9 mouse cellular contexts compared by ENCODE assay signal in the genomic region with DNA sequence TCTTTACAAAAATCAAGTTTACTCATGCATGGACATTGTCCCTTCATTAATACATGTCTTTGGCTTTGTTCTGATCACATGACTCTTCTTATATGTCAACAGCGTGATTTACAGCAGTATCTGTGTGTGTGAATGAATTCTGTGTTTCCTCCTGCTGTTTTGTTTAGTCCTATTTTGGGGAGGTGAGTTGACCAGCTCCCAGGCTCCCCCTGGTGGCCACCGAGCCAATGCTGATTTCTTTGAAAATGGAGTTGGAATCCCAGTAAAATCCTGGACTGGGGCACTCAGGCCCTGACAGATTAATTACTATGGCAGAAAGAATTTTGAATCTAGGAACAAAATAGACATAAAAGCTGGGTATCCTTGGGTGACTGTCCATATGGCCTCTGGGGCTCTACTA. TPM values are rescaled to one million over a fixed set of nuclear protein-coding genes. Genes with fewer than 3 reads are reported as not detected.
DNase-seq lines count a peak whose midpoint lies in the region; TF ChIP-seq lines count a peak whose summit lies in the region.
"Had no signal": no experiment of that assay in that cellular context is flagged by ENCODE, and none has a peak within 500 bp of the region (broad histone marks: within the 10 kb centered on the region; RNA-seq: fewer than 3 reads in every experiment).

No protein-coding gene starts in this region.

- WGBS in limb, embryonic 10.5 days = 0% methylated on average over 2 of the region's 2 CpGs
- 7% methylated on average over 2 of the region's 2 CpGs for WGBS in olfactory bulb, adult 2 months

- no peak overlapping the region for H3K27ac ChIP-seq in limb, embryonic 10.5 days
- no peak overlapping the region for H3K27ac ChIP-seq in olfactory bulb, adult 2 months (ENCODE audit: insufficient read depth, low read depth, low read length)

- H3K4me1 ChIP-seq in limb, embryonic 10.5 days = no peaks in the 10 kb centered on the region
- no peaks in the 10 kb centered on the region for H3K4me1 ChIP-seq in olfactory bulb, adult 2 months (ENCODE audit: control insufficient read depth, insufficient read depth, low read length)

- no peak overlapping the region for H3K4me3 ChIP-seq in limb, embryonic 10.5 days
- H3K4me3 ChIP-seq in olfactory bulb, adult 2 months (ENCODE audit: insufficient read depth, low read depth, low read length) = no peak overlapping the region
- H3K4me3 ChIP-seq: erythroblast, embryonic 14.5 days had no signal

- peak; percentile 58; the same call in 1 of the 2 replicates for TF ChIP-seq CTCF in olfactory bulb, adult 2 months (IDR thresholded peaks at IDR 0.05; ENCODE audit: insufficient read depth, low read depth, low read length)

- no peaks in the 10 kb centered on the region for H3K36me3 ChIP-seq in limb, embryonic 10.5 days

- TF ChIP-seq POLR2A in olfactory bulb, adult 2 months (IDR thresholded peaks at IDR 0.05; ENCODE audit: insufficient read depth, low read depth, low read length) = no peak

- no peaks in the 10 kb centered on the region for H3K27me3 ChIP-seq in limb, embryonic 10.5 days (ENCODE audit: low read depth, poor library complexity, severe bottlenecking)

- no peaks in the 10 kb centered on the region for H3K9me3 ChIP-seq in limb, embryonic 10.5 days (replicated peaks)

- DNase-seq in ovary, postnatal 10 days (ENCODE audit: low spot score) = peak; percentile 67
- DNase-seq in ovary, adult 18-20 months (ENCODE audit: low spot score) = no peak
- peak; percentile 58 for DNase-seq in c-Kit-positive CD71-positive TER-119-positive erythroid progenitor cells, embryonic 14.5 days (ENCODE audit: low spot score)
- DNase-seq in frontal cortex, postnatal 25 days (ENCODE audit: low spot score in 2 of 2) = peak; percentile 66 to 74
- DNase-seq in hindlimb bud, embryonic 11.5 days (ENCODE audit: extremely low spot score, low read depth, low spot score) = peak; percentile 57
- peak; percentile 89 for DNase-seq in limb, embryonic 10.5 days (ENCODE audit: low spot score)
- DNase-seq in thymus, postnatal 4 days = peak; percentile 90

RNA-seq across cellular contexts. Expression of a gene that starts 1.8 kb away (rescaled TPM):
- not detected in 2 replicates for polyA plus RNA-seq in limb, embryonic 10.5 days (2016; fragmentation: Nextera tagmentation; extraction: Ambion mirVana)
- polyA plus RNA-seq in olfactory bulb, adult 2 months (2012; ENCODE audit: insufficient read depth, insufficient read length, low replicate concordance, missing spikeins) = not detected in 2 replicates
- polyA plus RNA-seq: erythroblast, embryonic 14.5 days had no signal

RNA-seq across cellular contexts. Expression of a gene that starts 11.2 kb away (rescaled TPM):
- polyA plus RNA-seq in limb, embryonic 10.5 days (2016; fragmentation: Nextera tagmentation; extraction: Ambion mirVana) = not detected in 2 replicates
- polyA plus RNA-seq in olfactory bulb, adult 2 months (2012; ENCODE audit: insufficient read depth, insufficient read length, low replicate concordance, missing spikeins) = not detected in 2 replicates
- polyA plus RNA-seq: erythroblast, embryonic 14.5 days had no signal

RNA-seq across cellular contexts. Expression of a gene that starts 15.2 kb away (rescaled TPM):
- 0.35 and 0.40 TPM in 2 replicates for polyA plus RNA-seq in limb, embryonic 10.5 days (2016; fragmentation: Nextera tagmentation; extraction: Ambion mirVana)
- polyA plus RNA-seq in olfactory bulb, adult 2 months (2012; ENCODE audit: insufficient read depth, insufficient read length, low replicate concordance, missing spikeins) = not detected in 2 replicates
- polyA plus RNA-seq: erythroblast, embryonic 14.5 days had no signal

RNA-seq across cellular contexts. Expression of a gene that starts 18.0 kb away (rescaled TPM):
- 0.05 and 0.10 TPM in 2 replicates for polyA plus RNA-seq in limb, embryonic 10.5 days (2016; fragmentation: Nextera tagmentation; extraction: Ambion mirVana)
- polyA plus RNA-seq in olfactory bulb, adult 2 months (2012; ENCODE audit: insufficient read depth, insufficient read length, low replicate concordance, missing spikeins) = not detected in 2 replicates
- polyA plus RNA-seq: erythroblast, embryonic 14.5 days had no signal

RNA-seq across cellular contexts. Expression of a gene that starts 42.9 kb away (rescaled TPM):
- polyA plus RNA-seq in limb, embryonic 10.5 days (2016; fragmentation: Nextera tagmentation; extraction: Ambion mirVana) = 1.6 and 1.7 TPM in 2 replicates
- polyA plus RNA-seq in olfactory bulb, adult 2 months (2012; ENCODE audit: insufficient read depth, insufficient read length, low replicate concordance, missing spikeins) = not detected in 2 replicates
